Mouse (Mus musculus) urinary bladder, postnatal 10 days (tissue): Measurements from ENCODE around the gene Ifna12.
"Not testable (repeated sequence)": the region's sequence is repeated elsewhere in the genome, so short reads cannot be mapped to it uniquely, and the experiment has no call there.

Source experiments
- DNase-seq: peaks from one replicate; pipeline ENCODE4 v3.0.0; 2022; ENCODE audit warnings: low spot score

Gene Ifna12

GRCm38 (mm10) chr4:88603276-88603675 is at the start of gene Ifna12:
Gene Ifna12 (minus strand): TSS chr4:88603376.
- no peak for DNase-seq

DNA sequence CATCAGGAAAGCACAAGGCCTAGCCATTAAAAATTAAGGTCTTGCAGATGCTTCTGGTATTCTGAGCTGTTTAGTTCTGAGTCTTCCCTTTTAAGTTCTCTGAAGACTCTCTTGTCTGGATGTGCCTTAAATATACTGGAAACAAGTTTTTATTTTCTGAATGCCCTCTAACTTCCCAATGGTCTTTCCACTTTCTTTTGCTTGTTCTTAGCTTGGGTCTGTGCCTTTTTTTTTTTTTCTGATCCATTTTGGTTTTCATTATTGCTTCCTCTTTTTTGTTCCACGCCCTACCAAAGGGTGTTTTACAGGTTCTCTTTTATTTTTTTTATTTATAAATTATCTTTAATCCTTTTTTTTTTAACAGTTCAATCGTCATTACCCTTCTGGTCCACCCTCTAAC is 41.2 kb upstream of the Ifna12 start, which contains the start of gene Ifna13:
TSS of gene Ifna13 (minus strand) at position 101 of the 400 bp plus-strand sequence.
- DNase-seq = no peak

DNA sequence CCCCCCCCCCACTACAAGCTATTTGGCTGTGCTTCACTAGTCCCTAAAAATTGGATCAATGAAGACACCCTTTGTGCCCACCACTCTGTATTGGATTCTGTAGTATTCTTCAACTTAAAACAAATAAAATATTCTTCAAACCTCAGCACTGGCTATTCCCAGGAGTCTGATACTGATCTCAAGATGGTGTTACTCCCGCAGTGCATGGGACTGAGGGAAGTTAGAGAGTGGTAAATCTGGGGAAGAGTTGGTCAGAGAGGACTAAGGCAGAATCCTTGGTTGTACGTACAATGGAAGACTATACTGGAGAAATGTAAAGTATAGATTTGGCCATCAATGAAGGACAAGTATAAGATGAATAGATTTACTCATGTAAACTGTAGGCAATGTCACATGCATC is 39.4 kb upstream of the Ifna12 start:
- DNase-seq = no peak

DNA sequence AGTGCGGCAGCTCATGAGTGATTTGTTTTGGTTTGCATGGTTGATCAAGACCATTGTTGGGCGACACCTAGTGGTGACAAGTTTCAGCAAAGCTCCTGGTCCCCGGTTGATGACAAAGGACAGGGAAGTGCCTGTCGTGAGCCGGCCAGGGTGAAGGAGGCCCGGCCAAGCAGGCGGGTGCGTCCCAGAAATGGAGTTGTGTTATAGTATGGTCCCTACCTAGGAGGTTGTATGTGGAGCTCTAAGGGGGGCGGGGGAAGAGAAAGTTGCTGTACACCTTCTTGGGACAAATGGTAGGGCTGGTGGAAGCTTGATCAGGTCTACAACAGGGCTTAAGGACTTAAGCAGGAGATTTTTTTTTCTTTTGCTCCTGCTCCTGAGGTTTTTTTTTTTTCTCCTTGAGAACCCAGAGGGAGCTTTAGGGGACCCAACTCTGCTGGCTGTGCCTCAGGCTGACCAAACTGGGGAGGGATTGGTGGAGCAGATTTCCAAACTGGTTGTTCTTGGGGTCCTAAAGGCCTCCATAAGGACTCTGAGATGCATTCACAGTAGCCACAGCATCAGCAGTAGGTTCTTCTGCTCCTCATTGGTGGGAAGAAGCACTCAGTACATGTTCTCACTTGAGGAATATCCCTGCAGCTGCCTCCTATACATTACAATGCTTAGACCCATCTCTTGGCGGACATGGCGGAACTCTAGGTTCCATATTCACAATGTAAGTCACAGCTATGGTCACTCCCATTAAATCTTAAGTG is 38.1 kb upstream of the Ifna12 start:
- DNase-seq = peak; percentile 83

GRCm38 (mm10) chr4:88640704-88641076 is 37.5 kb upstream of the Ifna12 start:
- DNase-seq = no peak

DNA sequence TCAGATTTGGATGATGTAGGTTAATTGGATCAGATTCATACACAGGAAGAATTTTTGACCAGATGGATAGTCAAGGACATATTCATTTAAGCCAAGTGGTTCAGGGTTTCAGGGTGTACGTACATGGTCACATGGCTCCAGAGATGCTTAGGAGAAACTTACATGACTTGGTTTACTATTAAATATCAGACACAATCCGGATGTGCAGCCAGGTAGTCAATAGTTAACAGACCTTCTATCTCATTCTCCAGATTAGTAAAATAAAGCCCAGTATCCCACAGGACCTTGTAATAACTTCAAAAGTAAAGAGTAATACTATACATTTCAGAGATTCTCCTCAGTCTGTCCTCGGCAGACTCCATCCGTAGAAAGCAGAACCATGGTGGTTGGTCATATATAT is 31.1 kb upstream of the Ifna12 start, which contains the start of gene C87499:
TSS of gene C87499 (minus strand) at position 101 of the 400 bp plus-strand sequence.
- no peak for DNase-seq

DNA sequence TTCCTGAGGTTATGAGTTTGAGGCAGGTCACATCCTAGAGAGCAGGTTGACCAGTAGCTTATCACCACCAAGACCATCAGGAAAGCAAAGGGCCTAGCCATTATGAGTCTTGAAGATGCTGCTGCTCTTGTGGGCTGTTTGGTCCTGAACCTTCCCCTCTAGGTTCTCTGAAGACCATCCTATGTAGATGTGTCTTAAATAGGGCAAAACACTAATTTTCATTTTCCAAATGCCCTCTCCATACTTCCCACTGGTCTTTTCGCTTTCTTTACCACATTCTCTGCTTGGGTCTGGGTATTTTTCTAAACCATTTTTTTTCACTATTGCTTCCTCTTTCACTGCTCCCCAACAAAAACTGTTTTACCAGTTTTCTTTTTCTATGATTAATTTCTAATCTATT is 10.9 kb downstream of the Ifna12 start, which contains the start of gene Ifna9:
TSS of gene Ifna9 (minus strand) at position 101 of the 400 bp plus-strand sequence.
- no peak for DNase-seq

DNA sequence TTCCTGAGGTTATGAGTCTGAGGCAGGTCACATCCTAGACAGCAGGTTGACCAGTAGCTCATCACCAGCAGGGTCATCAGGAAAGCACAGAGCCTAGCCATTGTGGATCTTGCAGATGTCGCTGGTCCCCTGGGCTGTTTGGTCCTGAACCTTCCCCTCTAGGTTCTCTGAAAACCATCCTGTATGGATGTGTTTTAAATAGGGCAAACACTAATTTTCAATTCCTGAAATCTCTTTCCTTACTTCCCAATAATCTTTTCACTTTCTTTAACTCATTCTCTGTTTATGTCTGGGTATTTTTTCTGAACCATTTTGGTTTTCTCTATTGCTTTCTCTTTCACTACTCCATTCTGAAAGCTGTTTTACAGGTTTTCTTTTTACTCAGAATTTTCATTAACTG is 31.5 kb downstream of the Ifna12 start, which contains the start of gene Ifna14:
TSS of gene Ifna14 (minus strand) at position 101 of the 400 bp plus-strand sequence.
- DNase-seq = no peak

GRCm38 (mm10) chr4:88561791-88562190 is 41.4 kb downstream of the Ifna12 start:
- DNase-seq = no peak

- DNase-seq = not testable (repeated sequence)
Measured at GRCm38 (mm10) chr4:88558145-88558544, 45.0 kb downstream of the Ifna12 start, which contains the start of gene Ifna15. Gene Ifna15 (minus strand): TSS chr4:88558245.
